Mouse (Mus musculus): ENCODE measurements around the gene Dph5.
"Not testable (repeated sequence)": the region's sequence is repeated elsewhere in the genome, so short reads cannot be mapped to it uniquely, and the experiment has no call there.

The Dph5 gene

DNA sequence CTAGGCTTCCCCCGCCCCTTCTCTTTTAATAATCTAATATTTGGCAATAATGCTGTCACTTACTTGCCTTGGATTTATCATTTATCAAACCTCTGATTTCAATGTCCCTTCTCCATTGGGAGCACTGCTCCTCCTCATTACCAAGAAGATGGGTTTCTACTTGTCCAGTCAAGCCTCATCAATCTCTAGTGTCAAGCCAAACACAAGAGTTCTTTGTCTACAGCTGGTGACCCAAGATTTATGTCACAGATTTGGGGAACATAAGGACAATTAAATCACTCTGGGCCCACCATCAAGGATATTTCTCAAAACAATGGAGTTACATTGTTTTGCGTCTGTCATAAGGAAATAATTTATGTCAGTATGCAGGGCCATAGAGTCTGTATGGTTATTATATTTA is 5.5 kb downstream of the Dph5 start:
- DNase-seq (ENCODE audit: low spot score): no peak

DNA sequence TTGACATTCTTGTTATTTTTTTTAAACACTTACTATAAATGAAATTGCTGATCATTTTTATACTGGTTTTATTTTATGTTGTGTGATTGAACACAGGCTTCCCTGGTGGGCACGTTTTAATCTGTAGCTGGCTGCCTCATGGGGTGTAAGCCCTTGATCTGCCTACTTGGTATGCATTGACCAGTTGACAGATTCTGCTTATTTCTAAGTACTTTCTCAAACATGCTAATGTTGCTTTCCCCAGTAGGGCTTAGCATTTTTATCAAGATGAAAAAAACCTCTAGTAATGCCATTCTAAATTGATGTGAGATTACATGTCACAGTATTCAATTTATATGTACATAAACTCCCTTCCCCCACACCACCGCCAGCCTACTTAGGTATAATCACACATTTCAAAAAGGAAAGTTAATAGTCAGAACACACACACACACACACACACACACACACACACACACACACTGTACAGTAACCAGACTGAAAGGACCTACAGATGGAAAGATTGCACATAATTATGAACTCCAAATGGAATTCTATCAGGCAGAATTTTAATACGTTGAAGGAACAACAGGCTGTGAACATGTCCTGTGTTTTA is 10.8 kb downstream of the Dph5 start:
- no peak for DNase-seq (ENCODE audit: low spot score)

DNA sequence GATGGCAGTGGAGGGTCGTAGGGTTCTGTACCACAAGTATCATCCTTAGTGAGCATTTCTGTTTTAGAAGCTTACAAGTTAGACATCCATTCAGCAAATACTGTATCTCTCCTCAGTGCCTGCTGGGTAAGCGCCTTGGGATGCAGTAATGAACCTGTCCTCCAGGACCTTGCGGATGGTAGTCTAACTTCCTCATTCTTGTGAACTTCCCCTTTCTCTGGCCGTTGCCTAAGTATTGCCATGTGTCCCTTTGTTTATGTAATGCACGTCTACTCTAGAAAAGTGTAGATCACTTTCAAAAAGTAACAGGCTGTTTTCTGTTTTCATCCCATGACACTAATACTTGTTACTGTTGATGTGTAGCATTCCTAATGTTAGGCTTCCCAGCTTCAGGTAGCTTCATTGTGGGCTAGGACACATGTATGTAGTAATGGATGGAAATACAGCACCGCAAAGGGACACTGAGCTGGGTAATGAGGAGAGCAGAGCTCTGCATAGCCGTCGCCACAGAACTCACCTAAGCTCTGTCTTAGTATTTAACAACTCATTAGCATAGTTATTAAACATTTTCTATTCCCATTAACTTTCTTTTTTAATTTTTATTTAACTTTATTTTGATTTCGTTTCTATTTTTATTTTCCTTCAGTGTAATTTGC is 14.8 kb downstream of the Dph5 start:
- no peak for DNase-seq (ENCODE audit: low spot score)

DNA sequence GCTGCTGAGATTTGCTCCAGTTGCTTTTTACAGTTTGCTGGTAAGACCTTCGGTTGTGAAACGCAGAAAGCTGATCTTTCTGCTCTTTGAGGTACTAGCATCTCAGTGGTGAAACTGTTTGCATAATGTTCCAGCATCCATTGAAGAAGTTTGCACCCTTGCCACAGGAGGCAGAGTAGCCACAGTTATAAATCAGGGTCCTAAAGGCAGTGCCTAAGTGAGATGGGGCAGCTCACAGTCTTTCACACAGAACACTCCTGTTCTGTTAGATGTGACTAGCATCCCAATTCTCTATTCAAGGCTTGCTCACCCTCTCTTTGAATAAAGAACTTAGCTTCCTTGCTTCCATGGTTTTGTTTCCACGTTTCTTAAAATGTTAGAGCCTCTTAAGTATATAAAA is 17.4 kb downstream of the Dph5 start:
- DNase-seq (ENCODE audit: low spot score): no peak

DNA sequence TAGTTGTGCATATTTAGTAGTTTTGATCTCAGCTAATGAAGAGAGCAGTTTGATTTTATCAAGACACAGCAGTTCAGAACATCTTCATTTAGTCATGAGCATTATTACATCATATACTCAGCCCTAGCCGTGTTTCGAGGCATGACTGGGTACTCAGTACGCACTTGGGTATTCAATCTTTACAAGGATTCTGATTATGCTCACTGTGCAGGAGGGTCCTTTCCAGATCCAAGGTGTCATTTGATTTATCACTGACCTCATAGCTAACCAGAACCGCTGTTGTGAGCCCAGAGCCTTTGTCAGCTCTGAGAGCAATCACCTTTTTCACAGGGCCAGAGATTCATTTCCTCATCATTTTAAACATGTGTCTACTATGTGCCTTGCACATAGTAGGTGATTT is 17.9 kb downstream of the Dph5 start:
- no peak for DNase-seq (ENCODE audit: low spot score)

DNA sequence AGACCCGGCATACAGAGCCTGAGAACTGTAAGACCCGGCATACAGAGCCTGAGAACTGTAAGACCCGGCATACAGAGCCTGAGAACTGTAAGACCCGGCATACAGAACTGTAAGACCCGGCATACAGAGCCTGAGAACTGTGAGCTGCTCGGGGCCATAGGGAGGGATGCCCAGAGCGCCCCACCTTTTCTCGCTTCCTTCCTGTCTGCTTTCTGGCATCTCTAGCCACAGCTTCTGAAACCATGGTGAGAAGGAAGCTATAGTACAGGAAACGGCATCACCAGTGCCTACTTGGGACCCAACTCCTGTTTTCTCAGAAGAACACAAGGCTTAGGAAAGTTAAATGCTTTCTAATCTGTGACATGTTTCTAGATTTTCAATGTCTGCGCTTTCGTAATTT is 19.8 kb downstream of the Dph5 start:
- DNase-seq (ENCODE audit: low spot score): not testable (repeated sequence)

DNA sequence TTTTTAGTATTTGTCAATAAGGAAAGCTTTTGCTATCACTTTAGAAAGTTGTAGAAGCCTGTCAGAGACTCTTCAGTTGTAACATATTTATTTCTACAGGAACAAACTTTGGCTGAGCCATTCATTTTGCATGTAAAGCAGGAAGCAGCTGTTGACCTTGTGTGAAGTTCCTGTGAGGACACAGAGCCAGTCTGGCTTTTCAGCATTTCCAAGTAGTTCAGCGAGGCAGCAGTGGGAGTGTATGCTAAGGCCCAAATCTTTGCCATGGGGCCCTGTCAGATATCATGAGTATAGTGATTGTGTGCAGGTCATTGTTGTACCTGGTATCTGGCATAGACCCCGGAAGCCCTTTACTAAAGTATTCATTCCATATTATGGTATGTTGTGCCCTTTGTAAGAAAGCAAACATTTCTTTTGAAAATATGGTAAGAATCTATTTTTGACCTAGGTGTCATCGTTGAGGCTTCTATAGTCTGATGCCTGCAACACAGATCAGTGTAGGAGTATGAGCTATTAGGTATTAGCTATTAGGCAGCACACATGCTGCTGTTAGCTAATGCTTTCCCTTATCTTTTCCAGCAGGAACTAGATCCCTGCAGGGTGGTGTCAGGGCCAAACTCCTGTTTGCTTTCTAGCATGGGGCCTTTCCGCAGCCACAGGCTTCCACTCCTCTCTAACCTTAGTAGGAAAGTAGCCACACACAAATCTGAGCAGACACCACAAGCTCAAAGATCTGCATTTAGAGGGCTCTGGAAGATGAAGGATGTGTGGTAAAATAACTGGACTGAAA is 37.0 kb downstream of the Dph5 start:
- DNase-seq (ENCODE audit: low spot score): no peak

DNA sequence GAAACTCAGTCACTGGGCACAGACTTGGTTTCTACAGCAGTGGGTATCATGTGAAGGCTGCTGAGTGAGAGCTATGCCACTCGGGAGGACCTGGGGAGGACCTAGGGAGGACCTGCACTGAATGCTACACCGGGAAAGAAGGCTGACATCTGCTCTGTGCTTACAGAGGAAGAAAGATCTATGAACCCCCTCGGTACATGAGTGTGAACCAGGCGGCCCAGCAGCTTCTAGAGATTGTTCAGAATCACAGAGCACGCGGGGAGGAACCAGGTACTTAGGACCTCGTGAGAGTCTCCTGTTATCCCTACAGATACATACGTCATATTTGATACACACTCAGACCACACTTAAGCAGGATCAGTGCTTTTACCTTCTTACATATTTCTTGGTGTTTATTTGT is 38.9 kb downstream of the Dph5 start:
- DNase-seq (ENCODE audit: low spot score): no peak

DNA sequence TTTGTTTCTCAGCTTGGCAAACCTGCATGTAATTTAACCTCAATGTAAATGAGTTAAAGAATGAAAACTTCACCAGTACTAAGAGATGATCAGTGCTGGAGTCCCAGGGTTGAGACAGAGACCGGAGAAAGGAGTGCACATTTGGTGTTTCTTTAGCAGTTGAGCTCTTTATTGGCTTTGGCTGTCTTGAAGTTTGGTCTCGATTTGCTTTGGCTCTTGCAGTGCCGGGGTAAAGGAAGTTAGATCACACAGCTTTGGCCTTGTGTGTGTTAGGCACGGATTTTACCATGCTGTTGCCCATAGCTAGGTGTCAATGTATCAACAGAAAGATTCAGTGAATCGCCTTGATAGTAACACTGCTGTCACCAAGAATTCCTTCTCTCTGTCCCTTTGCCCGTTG is 44.1 kb downstream of the Dph5 start:
- DNase-seq (ENCODE audit: low spot score): no peak

DNA sequence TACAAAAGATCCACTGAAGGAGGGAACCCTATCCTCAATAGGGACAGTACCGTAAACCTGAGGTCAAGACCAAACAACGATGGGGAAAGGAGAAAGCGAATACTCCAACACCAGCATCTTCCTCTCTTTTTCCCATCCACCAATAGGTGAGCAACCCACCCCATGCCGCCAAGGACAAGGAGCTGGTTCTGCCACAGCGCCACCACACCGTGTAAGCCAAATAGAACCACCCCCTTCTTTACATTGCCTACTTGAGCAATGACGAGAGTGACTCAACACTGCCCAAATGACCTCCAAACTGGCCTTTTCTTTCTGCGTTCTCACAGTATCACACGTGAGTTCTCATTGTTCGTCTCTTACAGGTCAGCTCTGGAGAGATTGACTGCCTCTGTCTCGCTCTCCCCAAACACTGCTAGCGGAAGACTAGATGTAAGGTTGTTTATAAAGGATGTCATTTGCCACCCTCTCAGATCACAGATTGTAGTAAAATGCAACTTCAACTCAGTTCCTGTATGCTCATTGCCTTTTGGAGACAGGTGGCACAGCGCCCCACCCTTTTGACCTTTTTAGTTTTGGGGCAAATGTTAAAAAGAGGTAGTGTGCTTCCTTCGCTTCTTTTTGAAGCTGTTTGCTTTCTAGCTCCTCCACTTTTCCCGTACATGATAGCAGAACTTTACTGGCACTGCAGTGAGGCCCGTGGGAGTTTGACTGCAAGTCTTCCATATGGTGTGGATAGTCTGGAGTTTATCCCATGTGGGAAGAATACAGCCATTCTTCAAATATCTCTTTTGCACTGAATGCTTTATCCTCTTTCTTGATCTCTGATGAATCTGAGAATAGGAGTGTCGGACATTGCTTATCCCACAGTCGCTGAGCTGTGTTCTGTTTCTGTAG is 45.9 kb downstream of the Dph5 start:
- no peak for DNase-seq (ENCODE audit: low spot score)

DNA sequence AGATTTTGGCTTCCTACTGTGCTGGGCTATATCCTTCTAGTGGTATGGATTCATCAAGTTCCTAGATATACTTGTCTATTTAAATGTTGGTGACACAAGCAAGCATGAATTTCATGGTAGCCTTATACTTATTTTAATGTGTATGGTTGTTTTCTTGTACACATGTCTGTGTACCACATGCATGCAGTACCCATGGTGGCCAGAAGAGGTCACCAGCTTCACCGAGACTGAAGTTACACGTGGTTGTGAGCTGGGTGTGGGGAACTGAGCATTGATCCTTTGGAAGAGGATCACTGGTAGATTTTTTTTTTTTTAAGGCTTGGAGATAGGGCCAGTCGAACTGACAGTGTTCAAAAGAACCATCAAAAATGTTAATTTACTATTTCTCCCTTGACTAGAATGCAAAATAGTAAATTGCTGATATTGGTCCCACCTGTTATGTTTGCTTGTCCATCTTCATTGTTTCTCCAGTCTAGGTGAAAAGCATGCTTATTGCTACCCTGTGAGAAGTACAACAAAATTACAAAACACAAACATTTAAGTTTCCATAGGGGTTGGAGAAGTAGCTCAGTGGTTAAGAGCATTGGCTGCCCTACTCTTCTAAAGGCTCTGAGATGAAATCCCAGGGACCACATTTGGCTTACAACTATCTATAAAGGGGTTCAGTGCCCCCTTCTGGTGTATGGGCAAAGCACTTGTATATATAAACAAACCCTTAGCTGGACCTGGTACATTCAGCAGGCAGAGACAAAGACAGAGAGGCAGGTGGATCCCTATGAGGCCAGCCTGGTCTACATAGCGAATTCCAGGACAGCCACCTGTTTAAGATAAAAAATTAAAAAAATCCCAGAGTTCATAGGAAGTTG is 49.3 kb downstream of the Dph5 start:
- DNase-seq (ENCODE audit: low spot score): no peak

DNA sequence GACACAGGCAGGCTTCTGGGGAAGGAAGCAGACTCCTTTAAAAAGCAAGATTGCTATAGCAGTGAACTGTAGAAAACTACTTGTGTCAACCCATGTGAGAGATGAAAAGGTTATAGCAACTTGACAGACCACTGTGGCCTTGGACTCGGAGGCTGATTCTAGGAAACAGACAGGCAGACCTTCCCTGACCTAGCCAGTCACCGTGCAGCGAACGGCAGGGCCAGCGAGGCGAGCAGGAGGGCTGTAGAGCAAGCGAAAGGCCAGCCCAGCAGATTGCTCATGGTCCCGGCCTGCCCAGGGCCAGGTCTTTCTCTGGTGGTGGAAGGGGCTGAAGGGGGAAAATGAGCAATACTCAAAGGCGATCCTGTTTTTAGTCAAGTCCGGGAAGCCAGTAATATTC is 50.2 kb downstream of the Dph5 start:
- DNase-seq (ENCODE audit: low spot score): no peak

DNA sequence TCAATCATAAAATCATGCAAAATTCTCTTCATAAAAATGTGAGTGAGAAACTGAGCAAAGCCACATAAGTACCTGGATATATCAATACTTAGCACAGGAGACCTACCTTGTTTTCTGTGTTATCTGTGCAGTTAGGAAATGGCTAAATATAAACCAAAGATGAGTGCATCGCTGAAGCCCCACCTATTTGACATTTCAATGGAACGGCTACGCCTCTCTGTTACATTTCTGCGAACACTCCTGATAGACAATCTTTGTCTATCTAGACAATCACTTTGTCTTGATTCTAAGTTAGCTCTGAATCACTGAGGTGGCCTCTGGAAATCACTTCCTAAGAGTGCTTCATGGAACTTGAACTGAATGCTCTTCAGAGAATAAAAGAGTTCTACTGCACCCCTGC is 52.9 kb downstream of the Dph5 start:
- DNase-seq (ENCODE audit: low spot score): no peak

DNA sequence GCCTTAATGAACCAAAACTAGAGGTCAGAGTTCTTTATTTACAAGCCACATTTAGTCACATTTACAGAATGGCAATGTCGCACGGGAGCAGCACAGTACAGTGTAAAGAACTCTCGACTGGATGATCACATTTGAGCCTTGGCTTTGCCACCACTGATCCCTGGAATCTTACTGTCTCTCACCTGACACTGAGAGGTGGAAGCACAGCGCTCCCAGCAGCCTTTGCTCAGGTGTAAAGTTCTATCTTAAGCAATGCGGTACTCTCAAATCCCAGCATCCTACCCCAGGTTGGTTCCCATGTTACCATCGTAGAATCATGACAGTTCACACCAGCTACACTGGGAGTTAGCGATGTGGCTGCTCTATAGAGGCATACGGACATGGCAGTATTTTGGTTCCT is 53.8 kb downstream of the Dph5 start:
- DNase-seq (ENCODE audit: low spot score): no peak

DNA sequence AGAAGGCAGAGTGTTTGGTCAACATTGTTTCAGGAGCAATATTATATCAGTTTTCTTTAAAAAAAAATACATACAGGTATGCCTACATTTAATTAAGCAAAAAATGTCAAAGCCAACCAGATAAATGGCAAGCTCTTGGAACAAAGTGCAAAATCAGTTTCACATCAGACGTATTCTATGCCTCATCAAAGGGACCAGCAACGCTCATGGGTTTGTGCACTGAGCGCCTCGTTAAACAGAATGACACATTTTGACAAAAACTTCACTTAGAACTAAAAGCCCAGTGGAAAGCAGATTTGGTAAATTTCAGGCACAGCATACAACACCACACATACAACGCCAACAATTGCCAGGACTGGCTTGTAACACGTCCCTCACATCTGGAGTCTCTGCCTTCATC is 56.7 kb downstream of the Dph5 start:
- DNase-seq (ENCODE audit: low spot score): no peak

DNA sequence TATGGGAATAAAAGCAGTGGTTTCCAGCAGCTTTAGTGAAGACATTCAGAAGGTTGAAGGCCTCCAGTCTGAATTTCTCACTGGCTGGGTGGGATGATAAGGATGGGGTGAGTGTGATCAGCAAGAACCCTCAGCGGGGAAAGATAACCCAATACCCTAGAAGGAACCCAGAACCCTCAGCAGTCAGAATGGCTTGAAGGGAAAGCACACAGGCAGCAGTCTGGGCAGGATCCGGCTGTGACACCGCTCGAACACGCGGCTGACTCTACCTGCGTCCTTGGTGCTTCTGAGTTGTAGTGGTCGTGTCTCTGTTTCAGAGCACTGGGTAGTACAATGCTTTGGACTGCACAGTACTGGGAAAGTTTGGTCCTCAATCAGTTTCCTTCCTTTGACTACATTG is 58.6 kb downstream of the Dph5 start:
- DNase-seq (ENCODE audit: low spot score): no peak

DNA sequence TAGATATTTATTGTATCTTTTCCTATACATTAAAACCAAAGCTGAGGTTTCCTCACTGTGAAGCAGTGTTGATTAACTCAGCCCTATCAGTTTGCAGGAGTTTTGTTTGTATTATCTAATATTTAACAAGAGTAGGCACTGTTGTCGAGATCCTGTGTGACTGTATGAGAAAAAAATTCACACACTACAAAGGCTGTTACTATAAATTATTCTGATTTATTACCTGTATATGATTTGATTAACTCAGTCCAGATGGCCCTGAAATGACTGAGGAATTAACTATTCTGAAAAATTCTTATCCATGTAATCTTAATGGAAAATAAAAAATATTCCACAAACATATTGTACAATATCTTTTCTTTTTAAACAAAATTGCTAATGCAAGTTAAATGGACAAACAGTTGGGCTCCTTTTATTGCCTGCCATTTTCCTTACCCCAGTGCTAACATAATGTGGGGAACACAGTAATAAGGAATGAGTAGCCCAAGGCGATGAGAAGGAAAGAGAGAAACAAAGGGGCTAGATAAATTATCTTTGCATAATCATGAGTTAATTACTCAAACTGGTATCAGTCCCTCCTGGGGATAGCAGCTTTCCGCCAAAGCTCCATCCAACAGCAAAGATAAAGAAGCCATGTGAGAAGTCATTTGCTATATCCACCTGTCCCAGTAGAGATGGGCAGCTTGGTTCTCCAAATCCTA is 61.7 kb downstream of the Dph5 start:
- no peak for DNase-seq (ENCODE audit: low spot score)

DNA sequence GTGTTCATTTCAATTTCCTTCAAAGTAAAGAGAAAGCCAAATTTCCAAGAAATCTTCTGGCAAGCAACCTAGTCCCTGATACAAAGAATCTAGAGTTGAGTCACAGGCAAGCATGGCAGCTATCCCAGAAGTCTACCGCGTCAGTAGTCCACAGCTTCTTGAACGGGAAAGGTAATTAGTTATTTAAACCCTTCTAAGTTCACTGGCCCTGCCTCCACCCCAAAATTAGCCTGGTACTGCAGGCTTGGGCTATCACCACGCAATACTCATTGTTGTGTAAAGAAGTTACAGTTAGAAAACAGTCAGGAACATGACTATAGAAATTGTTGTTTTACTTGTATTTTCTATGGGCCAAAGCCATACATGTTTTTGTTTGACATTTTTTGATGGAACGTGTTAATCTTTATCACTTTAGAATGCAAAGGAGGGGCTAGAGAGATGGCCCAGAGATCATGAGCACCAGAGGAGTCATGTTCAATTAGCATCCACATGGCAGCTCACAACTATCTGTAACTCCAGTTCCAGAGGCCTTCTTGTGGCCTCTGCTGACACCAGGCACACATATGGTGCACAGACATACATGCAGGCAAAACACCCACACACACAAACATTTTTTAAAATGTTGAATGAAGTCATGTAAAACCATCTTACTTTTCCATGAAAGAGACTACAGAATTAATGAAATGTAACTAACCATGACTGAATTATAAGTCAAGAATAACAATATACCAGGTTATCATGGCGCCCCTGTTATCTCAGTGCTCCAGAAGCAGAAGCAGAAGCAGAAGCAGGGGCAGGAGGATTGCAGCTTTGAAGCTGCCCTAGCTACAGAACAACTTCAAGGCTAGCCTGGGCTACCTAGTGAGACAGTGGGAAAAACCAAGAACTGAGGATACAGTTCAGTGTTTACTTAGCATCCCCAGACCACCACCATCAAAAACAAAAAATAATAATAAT is 62.6 kb downstream of the Dph5 start:
- no peak for DNase-seq (ENCODE audit: low spot score)

DNA sequence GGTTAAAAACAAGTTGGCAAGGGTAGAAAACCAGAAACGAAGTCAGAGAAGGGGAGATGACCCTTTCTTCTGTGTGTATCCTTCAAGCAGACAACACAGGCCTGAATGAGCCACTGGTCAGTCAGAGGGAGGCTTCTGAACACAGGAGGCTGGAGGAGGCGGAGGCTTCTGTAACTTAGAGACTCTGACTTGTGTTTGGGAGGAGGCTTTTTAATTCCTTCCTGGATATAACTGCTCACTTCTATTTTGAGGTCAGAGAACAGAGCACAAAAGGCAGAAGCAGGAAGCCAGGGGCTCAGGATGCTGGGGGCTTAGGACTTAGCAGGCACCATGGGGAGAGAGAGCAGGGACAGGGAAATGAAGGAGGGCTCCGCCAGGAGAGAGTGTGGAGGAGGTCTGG is 63.6 kb downstream of the Dph5 start:
- no peak for DNase-seq (ENCODE audit: low spot score)

DNA sequence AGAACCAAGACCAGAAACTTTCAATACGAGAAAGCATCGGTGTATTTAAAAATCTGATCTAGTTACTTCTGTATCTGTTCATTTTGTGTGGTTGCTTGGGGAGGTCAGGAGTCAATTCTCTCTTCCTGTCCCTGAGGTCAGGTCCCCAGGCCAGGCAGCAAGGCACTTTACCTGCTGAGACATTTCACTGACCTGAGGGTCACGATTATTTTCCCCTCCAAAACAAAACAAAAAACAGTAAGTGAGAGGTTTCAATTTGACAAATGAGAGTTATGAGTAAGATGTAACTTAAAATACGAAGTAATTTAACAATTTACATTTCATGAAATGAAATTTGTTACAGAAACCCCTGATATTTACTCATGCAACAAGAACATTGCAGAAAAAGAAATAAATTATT is 64.7 kb downstream of the Dph5 start:
- DNase-seq (ENCODE audit: low spot score): no peak

Data from testis, postnatal 14 days (tissue).